Mouse (Mus musculus) adrenal gland (tissue): Measurements from ENCODE around the gene Rin2.
"Not testable (repeated sequence)": the region's sequence is repeated elsewhere in the genome, so short reads cannot be mapped to it uniquely, and the experiment has no call there.

Experiments
- intact Hi-C: fragments of 180-260 bp; cut with DNase I; formaldehyde crosslinking; loops from one replicate; pipeline ENCODE4 v1.15.1; 2025

The Rin2 gene

GRCm38 (mm10) chr2:145683536-145683935, 8.5 kb downstream of the Rin2 start:
- intact Hi-C loops: no loop called here

DNA sequence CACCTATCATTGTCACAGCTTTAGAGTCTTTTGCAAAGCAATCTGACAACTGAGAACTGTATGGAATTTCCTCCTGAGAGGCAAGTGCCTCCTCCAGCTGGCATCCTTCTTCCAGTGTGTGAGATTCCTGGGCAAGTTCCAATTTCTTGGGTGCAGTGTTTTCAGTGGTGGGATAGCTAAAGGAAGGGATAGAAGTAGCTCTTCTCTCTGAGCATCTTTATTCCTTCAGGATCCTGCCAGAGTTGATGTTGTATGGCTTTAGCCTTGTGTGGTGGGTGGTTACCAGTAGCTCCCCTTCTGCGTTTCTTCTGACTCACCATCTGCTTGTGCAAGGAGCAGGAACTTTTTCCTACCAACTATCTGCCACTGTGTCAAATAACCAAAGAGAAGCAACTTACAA, 9.1 kb downstream of the Rin2 start:
- intact Hi-C loops: no loop called here

DNA sequence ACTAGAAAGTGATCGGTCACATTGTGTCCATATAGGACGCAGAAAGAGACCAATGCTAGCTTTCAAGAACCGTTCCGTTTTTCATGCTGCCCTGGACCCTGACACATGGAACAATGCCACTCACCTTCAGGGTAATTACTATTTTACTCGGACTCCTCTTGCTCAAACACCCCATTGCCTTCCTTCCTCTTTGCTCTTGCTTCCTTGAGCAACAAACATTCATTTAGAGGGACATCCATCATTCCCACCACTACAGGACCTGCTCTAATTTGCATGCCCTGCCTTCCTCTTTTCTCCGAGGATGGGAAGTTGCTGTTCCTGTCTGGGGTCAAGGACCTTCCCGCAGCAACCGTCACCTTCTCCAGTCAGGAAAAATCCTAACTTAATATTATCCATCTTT, 9.9 kb downstream of the Rin2 start:
- intact Hi-C loops: no loop called here

GRCm38 (mm10) chr2:145686017-145686416, 11.0 kb downstream of the Rin2 start:
- intact Hi-C loops: no loop called here

GRCm38 (mm10) chr2:145691367-145692009, 16.5 kb downstream of the Rin2 start:
- intact Hi-C loops: no loop called here

- intact Hi-C loops: loop anchor here (5.0 kb wide), 2 partner anchors 185 to 205 kb away; partner anchors contain the start of gene Naa20
Observed at GRCm38 (mm10) chr2:145697160-145697559, 22.1 kb downstream of the Rin2 start.

DNA sequence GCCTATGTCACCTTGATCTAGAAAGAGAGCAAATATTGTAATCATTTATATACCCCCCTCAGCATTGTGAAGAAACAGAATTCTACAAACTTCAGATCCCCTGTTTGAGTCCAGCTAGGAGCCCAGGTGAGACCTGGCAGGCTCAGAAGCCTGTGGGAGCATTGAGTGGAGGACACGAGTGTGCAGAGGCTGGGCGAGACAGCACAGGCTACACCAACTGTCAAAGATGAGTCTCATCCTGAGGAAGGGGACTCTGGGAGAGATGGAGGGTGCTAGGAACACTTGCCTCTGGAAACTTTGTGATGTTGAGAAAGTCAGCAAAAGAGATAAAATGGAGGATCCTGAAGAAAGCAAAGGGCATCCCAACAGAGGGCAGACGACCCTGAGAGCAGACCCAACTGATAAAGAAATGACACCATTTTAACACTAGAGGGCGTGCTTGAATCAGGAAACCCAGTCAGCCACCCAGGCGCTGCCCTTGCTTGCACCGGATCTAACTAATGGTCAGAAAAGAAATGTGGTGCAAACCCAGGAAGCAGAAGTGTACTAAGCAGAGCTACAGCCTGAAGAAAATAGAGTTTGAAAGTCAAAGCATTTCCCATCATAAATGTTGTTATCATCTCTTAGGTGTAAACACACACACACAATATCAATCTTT, 24.5 kb downstream of the Rin2 start:
- intact Hi-C loops: loop anchor here (2.0 to 5.0 kb wide), 3 partner anchors 95 to 203 kb away; partner anchors contain the start of gene Naa20

GRCm38 (mm10) chr2:145700237-145700985, 25.4 kb downstream of the Rin2 start:
- intact Hi-C loops: no loop called here

GRCm38 (mm10) chr2:145701605-145702335, 26.8 kb downstream of the Rin2 start:
- intact Hi-C loops: no loop called here

DNA sequence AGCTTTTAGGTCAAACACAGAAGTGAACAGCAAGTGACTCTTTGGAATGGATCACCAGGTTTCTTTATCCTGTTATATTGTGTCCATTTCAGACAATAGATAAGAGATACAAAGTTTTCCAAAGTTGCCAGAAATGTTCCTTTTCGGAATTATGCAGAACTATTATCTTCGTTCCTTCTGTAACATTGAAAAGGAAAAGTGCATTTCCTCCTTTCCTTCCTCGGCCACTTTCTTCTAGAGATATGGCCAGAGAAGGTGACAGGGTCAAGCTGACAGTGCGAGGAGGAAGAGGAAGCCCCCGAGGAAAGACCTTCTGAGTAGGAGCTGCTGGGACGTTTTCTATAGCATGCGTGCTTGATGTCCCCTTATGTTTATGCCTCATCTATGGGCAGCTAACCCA, 29.7 kb downstream of the Rin2 start:
- intact Hi-C loops: no loop called here

GRCm38 (mm10) chr2:145709727-145710389, 34.8 kb downstream of the Rin2 start:
- intact Hi-C loops: no loop called here

- intact Hi-C loops: no loop called here
Observed at GRCm38 (mm10) chr2:145711512-145711911, 36.5 kb downstream of the Rin2 start.

DNA sequence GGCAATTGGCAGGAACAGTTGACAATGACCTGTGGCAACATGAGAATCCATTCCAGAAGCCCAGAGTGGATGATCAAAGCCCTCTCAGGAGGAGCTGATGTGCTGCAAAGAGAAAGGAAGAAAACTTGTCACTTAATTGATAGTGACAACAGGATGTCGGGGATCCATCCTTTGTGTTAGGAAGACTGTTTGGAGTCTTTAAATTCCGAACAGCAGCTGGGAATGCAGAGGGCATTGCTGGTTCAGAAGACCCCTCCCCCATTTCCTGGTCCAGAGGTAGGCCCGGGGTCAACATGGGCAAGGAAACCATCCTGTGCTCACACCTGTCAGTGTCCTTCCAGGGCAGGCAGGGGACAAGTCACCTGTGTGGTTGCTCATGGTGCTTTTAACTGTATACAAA, 37.0 kb downstream of the Rin2 start:
- intact Hi-C loops: no loop called here

DNA sequence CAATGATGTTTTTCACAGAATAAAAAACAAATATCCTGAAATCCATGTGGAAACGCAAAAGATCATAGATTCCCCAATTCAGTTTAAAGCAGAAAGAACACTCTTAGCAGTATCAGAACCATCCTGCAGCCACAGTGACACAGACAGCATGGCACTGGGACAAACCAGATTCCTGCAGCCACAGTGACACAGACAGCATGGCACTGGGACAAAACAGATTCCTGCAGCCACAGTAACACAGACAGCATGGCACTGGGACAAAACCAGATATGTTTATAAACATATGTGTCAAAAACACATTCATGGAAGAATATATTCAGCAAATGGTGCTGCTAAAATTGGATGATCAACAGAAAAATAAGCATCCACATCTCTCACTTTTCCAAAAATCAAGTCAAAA, 42.5 kb downstream of the Rin2 start:
- intact Hi-C loops: no loop called here

GRCm38 (mm10) chr2:145718624-145719183, 43.7 kb downstream of the Rin2 start:
- intact Hi-C loops: no loop called here

DNA sequence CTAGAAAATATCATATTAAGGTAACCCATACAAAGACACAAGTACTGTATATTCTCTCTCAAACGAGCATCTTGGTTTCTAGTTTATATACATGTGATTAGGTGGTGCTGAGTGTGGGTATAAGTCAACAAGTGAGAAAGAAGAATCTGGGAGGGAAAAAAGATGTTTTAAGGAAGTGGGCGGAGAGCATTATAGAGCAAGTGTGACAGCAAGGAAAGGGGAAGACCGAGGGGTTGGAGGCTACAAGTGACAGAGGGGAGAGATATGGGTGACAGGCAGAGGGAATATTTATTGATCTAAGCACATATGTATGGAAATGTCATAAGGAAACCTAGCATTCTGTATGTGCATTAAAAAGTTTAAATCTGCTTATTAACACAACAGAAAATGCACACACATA, 45.1 kb downstream of the Rin2 start:
- intact Hi-C loops: no loop called here

GRCm38 (mm10) chr2:145720743-145721142, 45.7 kb downstream of the Rin2 start:
- intact Hi-C loops: no loop called here

DNA sequence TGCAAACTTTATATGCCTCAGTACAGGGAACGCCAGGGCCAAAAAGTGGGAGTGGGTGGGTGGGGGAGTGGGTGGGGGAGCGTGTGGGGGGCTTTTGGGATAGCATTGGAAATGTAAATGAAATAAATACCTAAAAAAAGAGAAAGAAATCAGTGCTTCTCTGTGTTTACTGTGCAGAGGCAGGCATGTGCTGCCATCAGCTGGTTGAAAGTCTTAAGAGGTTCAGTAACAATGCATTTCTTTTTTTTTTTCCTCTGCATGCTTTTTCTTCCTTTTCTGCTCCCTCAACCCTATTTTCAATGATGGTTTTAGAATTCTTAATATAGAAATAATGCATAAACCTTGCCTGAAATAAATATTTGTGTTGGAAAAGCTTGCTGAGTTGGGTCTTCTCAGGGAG, 47.3 kb downstream of the Rin2 start:
- intact Hi-C loops: not testable (repeated sequence)

- intact Hi-C loops: no loop called here
Observed at GRCm38 (mm10) chr2:145724288-145724687, 49.3 kb downstream of the Rin2 start.

DNA sequence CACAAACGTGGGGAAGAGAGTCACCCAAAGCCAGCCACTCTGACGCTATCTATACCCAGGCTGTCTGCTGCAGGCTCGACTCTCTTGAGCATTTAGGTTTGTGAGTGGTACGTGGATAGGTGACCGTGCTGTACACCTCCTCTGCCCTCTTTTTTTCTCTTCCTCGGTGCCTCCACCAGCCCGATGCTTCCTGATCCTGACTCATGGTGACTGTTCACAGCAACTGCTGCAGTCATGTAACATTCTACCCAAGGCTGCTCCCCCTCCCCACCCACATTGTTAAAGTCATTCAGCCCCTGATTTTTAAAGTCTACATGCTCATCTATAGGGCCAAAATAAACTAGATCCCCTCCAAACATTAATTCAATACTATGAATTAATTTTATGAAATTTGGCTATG, 54.4 kb downstream of the Rin2 start:
- intact Hi-C loops: no loop called here
